Mouse (Mus musculus): ENCODE measurements around the gene Vps29. TPM values are rescaled to one million over a fixed set of nuclear protein-coding genes. Genes with fewer than 3 reads are reported as not detected.

The Vps29 gene
- total RNA-seq, 2 experiments from 2014 or later: 86.7 to 103 TPM

- DNase-seq: no peak
- intact Hi-C loops (cut with DNase I): no loop called here
These were observed 23.9 kb upstream of the Vps29 start for GRCm38 (mm10) chr5:122330269-122330668.

- intact Hi-C loops (cut with DNase I): no loop called here
- DNase-seq: no peak
These were observed 19.5 kb upstream of the Vps29 start for GRCm38 (mm10) chr5:122334682-122335081.

GRCm38 (mm10) chr5:122336554-122337294 lies 17.4 kb upstream of the Vps29 start:
- no peak for DNase-seq
- intact Hi-C loops (cut with DNase I): no loop called here

- intact Hi-C loops (cut with DNase I): loop anchor here (5.0 kb wide), 1 partner anchor 216 kb away; no protein-coding TSS in a partner anchor
- DNase-seq: no peak
These were observed 11.3 kb upstream of the Vps29 start for GRCm38 (mm10) chr5:122342874-122343273.

GRCm38 (mm10) chr5:122343768-122344167 lies 10.4 kb upstream of the Vps29 start:
- intact Hi-C loops (cut with DNase I): loop anchor here (1.0 to 5.0 kb wide), 2 partner anchors 75 to 216 kb away; no protein-coding TSS in a partner anchor
- DNase-seq: no peak

- DNase-seq: peak; percentile 82 to 83
- intact Hi-C loops (cut with DNase I): loop anchor here (1.0 to 5.0 kb wide), 2 partner anchors 76 to 217 kb away; no protein-coding TSS in a partner anchor
These were observed 9.9 kb upstream of the Vps29 start for GRCm38 (mm10) chr5:122344260-122344659.

- intact Hi-C loops (cut with DNase I): no loop called here
- no peak for DNase-seq
These were observed 8.4 kb upstream of the Vps29 start for GRCm38 (mm10) chr5:122345777-122346176.

GRCm38 (mm10) chr5:122354492-122355067 lies 411 bp downstream of the Vps29 start:
- intact Hi-C loops (cut with DNase I): no loop called here
- DNase-seq: no peak

GRCm38 (mm10) chr5:122371591-122372191 lies 17.5 kb downstream of the Vps29 start, which contains the start of gene Gpn3:
Gene Gpn3 (plus strand): TSS chr5:122371876.
- intact Hi-C loops (cut with DNase I): loop anchor here (10.0 kb wide), 1 partner anchor 237 kb away; no protein-coding TSS in a partner anchor
- DNase-seq: peak in 1 of 2 experiments; percentile 45

- intact Hi-C loops (cut with DNase I): loop anchor here (10.0 kb wide), 1 partner anchor 237 kb away; no protein-coding TSS in a partner anchor
These were observed 18.1 kb downstream of the Vps29 start, which contains the start of gene Fam216a for GRCm38 (mm10) chr5:122372192-122372769. Gene Fam216a (minus strand): TSS chr5:122372364.

GRCm38 (mm10) chr5:122372878-122373277 lies 18.7 kb downstream of the Vps29 start:
- DNase-seq: no peak
- intact Hi-C loops (cut with DNase I): loop anchor here (10.0 kb wide), 1 partner anchor 238 kb away; no protein-coding TSS in a partner anchor

More at GRCm38 (mm10) chr5:122372192-122372769, 18.1 kb downstream of the Vps29 start, which contains the start of gene Fam216a:
- peak; percentile 98 for DNase-seq

- intact Hi-C loops (cut with DNase I): loop anchor here (10.0 kb wide), 1 partner anchor 242 kb away; no protein-coding TSS in a partner anchor
- no peak for DNase-seq
These were observed 23.1 kb downstream of the Vps29 start for GRCm38 (mm10) chr5:122377101-122377833.

GRCm38 (mm10) chr5:122378171-122378570 lies 24.0 kb downstream of the Vps29 start:
- DNase-seq: no peak
- intact Hi-C loops (cut with DNase I): loop anchor here (10.0 kb wide), 1 partner anchor 243 kb away; no protein-coding TSS in a partner anchor

GRCm38 (mm10) chr5:122379374-122380155 lies 25.4 kb downstream of the Vps29 start:
- peak; percentile 69 to 80 for DNase-seq
- intact Hi-C loops (cut with DNase I): loop anchor here (10.0 kb wide), 1 partner anchor 245 kb away; no protein-coding TSS in a partner anchor

GRCm38 (mm10) chr5:122390006-122390405 lies 35.8 kb downstream of the Vps29 start:
- DNase-seq: no peak
- intact Hi-C loops (cut with DNase I): loop anchor here (5.0 kb wide), 1 partner anchor 123 kb away; no protein-coding TSS in a partner anchor

GRCm38 (mm10) chr5:122390671-122391070 lies 36.5 kb downstream of the Vps29 start:
- no peak for DNase-seq
- intact Hi-C loops (cut with DNase I): loop anchor here (5.0 kb wide), 1 partner anchor 123 kb away; no protein-coding TSS in a partner anchor

GRCm38 (mm10) chr5:122391178-122391785 lies 37.1 kb downstream of the Vps29 start:
- intact Hi-C loops (cut with DNase I): loop anchor here (5.0 kb wide), 1 partner anchor 124 kb away; no protein-coding TSS in a partner anchor
- DNase-seq: no peak

GRCm38 (mm10) chr5:122391786-122392180 lies 37.6 kb downstream of the Vps29 start, which contains the start of gene Arpc3:
Gene Arpc3 (plus strand): TSS chr5:122391878.
- DNase-seq: peak; percentile 96 to 97
- intact Hi-C loops (cut with DNase I): loop anchor here (5.0 kb wide), 1 partner anchor 124 kb away; no protein-coding TSS in a partner anchor
